Mouse (Mus musculus) G1E (cell line): Measurements from ENCODE around the gene Pom121l2.

Source experiments
- CTCF ChIP-seq: IDR thresholded peaks from 2 replicates; pipeline ENCODE4 v1.5.1; 2012; ENCODE audit warnings: low read depth, low read length, inconsistent platforms, mixed read lengths
- GATA1 ChIP-seq: IDR thresholded peaks from 2 replicates; pipeline ENCODE4 v1.6.1; 2012; ENCODE audit warnings: borderline replicate concordance, low read length, inconsistent platforms, mixed read lengths
- POLR2AphosphoS5 ChIP-seq: IDR thresholded peaks from 2 replicates; pipeline ENCODE4 v1.6.1; 2012; ENCODE audit warnings: low read depth, low read length, inconsistent platforms; ENCODE audit not compliant: insufficient replicate concordance

DNA sequence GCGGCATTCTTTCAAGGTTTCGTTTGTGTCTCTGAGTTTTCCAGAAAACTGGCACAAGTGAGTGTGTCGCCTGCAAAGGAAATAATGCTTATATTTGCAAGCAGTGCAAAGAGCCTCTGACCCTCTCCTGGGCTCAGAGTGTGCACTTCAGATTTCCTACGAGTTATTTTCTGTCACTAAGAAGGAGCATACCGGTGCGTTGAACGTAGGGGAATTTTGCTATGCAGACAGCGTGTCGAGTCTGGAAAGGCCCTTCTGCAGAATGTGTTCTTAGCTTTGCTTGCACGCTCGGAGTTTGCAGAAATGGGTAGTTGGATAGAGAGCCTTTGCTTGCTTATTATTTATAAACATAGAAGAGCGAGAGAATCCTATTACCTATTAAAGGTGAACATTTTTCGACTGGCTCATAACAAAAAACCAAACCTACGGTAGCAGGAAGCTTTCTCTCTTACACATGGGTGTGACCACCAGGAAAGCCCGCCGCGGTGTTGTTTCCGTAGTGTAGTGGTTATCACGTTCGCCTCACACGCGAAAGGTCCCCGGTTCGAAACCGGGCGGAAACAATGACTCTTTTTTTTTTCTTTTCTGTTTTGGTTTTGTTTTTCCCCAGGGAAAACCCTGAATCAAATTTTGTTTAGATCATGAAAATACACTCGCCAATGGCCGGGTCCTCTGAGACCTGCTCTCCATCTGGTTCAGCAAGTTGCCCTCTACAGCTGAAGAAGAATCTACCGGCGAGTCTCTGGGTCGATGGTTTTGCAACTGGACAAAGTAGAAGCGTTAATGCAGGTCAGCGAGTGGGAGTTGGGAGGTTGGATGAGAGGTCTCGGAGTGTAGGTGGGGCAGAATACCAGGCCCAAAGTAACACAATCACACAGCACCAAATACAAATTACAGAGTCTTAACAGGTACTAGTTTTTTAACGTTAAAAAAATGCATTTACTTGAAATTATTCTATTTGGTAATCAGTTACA is 45.4 kb downstream of the Pom121l2 start:
- TF ChIP-seq CTCF (no peak), GATA1 (no peak), POLR2AphosphoS5 (no peak)
